Mouse (Mus musculus) lung, embryonic 15.5 days (tissue): ENCODE data around the gene Cd2ap. TPM values are rescaled to one million over a fixed set of nuclear protein-coding genes. Genes with fewer than 3 reads are reported as not detected.
A peak's percentile ranks its signal among the peaks of the same experiment; 100 is the strongest.
"Not testable (repeated sequence)": the region's sequence is repeated elsewhere in the genome, so short reads cannot be mapped to it uniquely, and the experiment has no call there.

Source experiments
- ATAC-seq: fragments of 200-750 bp; cut with Nextera tagmentation; 2 replicates; pipeline ENCODE4 v1.8.0; 2017; ENCODE audit warnings: moderate number of reproducible peaks, borderline replicate concordance; ENCODE audit not compliant: low FRiP score, low TSS enrichment; ENCODE audit errors: extremely low read depth
- H3K27ac ChIP-seq: fragments of 300-500 bp; sonication (generic); 2 replicates; pipeline ENCODE4 v1.5.1; 2015; ENCODE audit warnings: moderate library complexity, mild to moderate bottlenecking, inconsistent platforms
- H3K27me3 ChIP-seq: fragments of 300-500 bp; sonication (generic); 2 replicates; pipeline ENCODE4 v1.6.1; 2015; ENCODE audit warnings: inconsistent platforms
- H3K36me3 ChIP-seq: fragments of 300-500 bp; sonication (generic); 2 replicates; pipeline ENCODE4 v1.6.1; 2015; ENCODE audit warnings: inconsistent platforms
- H3K4me1 ChIP-seq: fragments of 300-500 bp; sonication (generic); 2 replicates; pipeline ENCODE4 v1.6.1; 2015; ENCODE audit warnings: inconsistent platforms
- H3K4me2 ChIP-seq: fragments of 300-500 bp; sonication (generic); 2 replicates; pipeline ENCODE4 v1.6.1; 2015; ENCODE audit warnings: inconsistent platforms, mild to moderate bottlenecking, moderate library complexity
- H3K4me3 ChIP-seq: fragments of 300-500 bp; sonication (generic); 2 replicates; pipeline ENCODE4 v1.5.1; 2015; ENCODE audit warnings: mild to moderate bottlenecking, inconsistent platforms
- H3K9ac ChIP-seq: fragments of 300-500 bp; sonication (generic); 2 replicates; pipeline ENCODE4 v1.6.1; 2015; ENCODE audit warnings: inconsistent platforms
- H3K9me3 ChIP-seq: fragments of 300-500 bp; sonication (generic); 2 replicates; pipeline ENCODE4 v1.6.1; 2016; ENCODE audit warnings: inconsistent platforms
- WGBS: fragments of 180-500 bp; shearing (Covaris S2); methylation state at CpG from one replicate; pipeline ENCODE4 v1.1.7; 2015; 5-methylcytosine and 5-hydroxymethylcytosine counted together
- polyA plus RNA-seq: library from polyadenylated mRNA; unstranded; fragments of >200 nt; fragmentation: Nextera tagmentation; extraction: Ambion mirVana; gene quantifications from 2 replicates; pipeline ENCODE4 v1.2.1, GENCODE M21; 2015

Gene Cd2ap
- 28.1 and 29.6 TPM in 2 replicates for polyA plus RNA-seq

GRCm38 (mm10) chr17:42876001-42876903, at the start of gene Cd2ap:
Gene Cd2ap (minus strand): TSS chr17:42876665.
- H3K4me1 ChIP-seq = peaks cover 11% of the 10 kb centered on the region
- ATAC-seq = peak; percentile 96
- under 1% methylated on average over 72 of the region's 94 CpGs for WGBS
- no peaks in the 10 kb centered on the region for H3K27me3 ChIP-seq
- H3K36me3 ChIP-seq = no peaks in the 10 kb centered on the region
- peak within 1 kb of the TSS; percentile 65 for H3K4me2 ChIP-seq
- H3K4me3 ChIP-seq = peak within 1 kb of the TSS; percentile 95
- H3K27ac ChIP-seq = peak within 1 kb of the TSS; percentile 95
- H3K9me3 ChIP-seq = no peaks in the 10 kb centered on the region
- H3K9ac ChIP-seq = peak within 1 kb of the TSS; percentile 98

GRCm38 (mm10) chr17:42924731-42925130, 48.3 kb upstream of the Cd2ap start:
- no peak for ATAC-seq
- Histone ChIP-seq H3K9ac (no peak overlapping the region), H3K4me1 (no peaks in the 10 kb centered on the region), H3K9me3 (no peaks in the 10 kb centered on the region), H3K27ac (no peak overlapping the region), H3K36me3 (no peaks in the 10 kb centered on the region), H3K4me3 (no peak overlapping the region), H3K27me3 (no peaks in the 10 kb centered on the region), H3K4me2 (no peak overlapping the region)
- 86% methylated on average over 5 of the region's 5 CpGs for WGBS

GRCm38 (mm10) chr17:42918810-42919209, 42.3 kb upstream of the Cd2ap start:
- 35% methylated on average over 9 of the region's 9 CpGs for WGBS
- Histone ChIP-seq H3K4me2 (no peak overlapping the region), H3K36me3 (no peaks in the 10 kb centered on the region), H3K4me1 (no peaks in the 10 kb centered on the region), H3K9me3 (no peaks in the 10 kb centered on the region), H3K4me3 (no peak overlapping the region), H3K27me3 (no peaks in the 10 kb centered on the region), H3K27ac (no peak overlapping the region), H3K9ac (no peak overlapping the region)
- ATAC-seq = no peak

GRCm38 (mm10) chr17:42914726-42915125, 38.3 kb upstream of the Cd2ap start:
- H3K27ac ChIP-seq = no peak overlapping the region
- no peak overlapping the region for H3K4me2 ChIP-seq
- no peak for ATAC-seq
- no peaks in the 10 kb centered on the region for H3K27me3 ChIP-seq
- no peak overlapping the region for H3K4me3 ChIP-seq
- no peaks in the 10 kb centered on the region for H3K9me3 ChIP-seq
- no peak overlapping the region for H3K9ac ChIP-seq
- 0 out of 2 replicates have a peak, but pooled peaks cover 5% of the 10 kb centered on the region for H3K4me1 ChIP-seq
- WGBS = 84% methylated on average over 7 of the region's 7 CpGs
- H3K36me3 ChIP-seq = no peaks in the 10 kb centered on the region

- Histone ChIP-seq H3K4me2 (no peak overlapping the region), H3K27me3 (no peaks in the 10 kb centered on the region), H3K4me3 (no peak overlapping the region), H3K27ac (peak overlapping the region; percentile 45; the same call in 1 of the 2 replicates), H3K36me3 (no peaks in the 10 kb centered on the region), H3K4me1 (0 out of 2 replicates have a peak, but pooled peaks cover 8% of the 10 kb centered on the region), H3K9ac (no peak overlapping the region), H3K9me3 (no peaks in the 10 kb centered on the region)
- WGBS = 52% methylated on average over 6 of the region's 6 CpGs
- ATAC-seq = no peak
Observed at GRCm38 (mm10) chr17:42912193-42912592, 35.7 kb upstream of the Cd2ap start.

- H3K4me3 ChIP-seq = no peak overlapping the region
- H3K27me3 ChIP-seq = no peaks in the 10 kb centered on the region
- H3K4me1 ChIP-seq = 0 out of 2 replicates have a peak, but pooled peaks cover 8% of the 10 kb centered on the region
- H3K36me3 ChIP-seq = no peaks in the 10 kb centered on the region
- ATAC-seq = no peak
- WGBS = 60% methylated on average over 3 of the region's 3 CpGs
- H3K9me3 ChIP-seq = no peaks in the 10 kb centered on the region
- no peak overlapping the region for H3K4me2 ChIP-seq
- no peak overlapping the region for H3K9ac ChIP-seq
- no peak overlapping the region for H3K27ac ChIP-seq
Observed at GRCm38 (mm10) chr17:42910476-42910875, 34.0 kb upstream of the Cd2ap start.

- Histone ChIP-seq H3K9ac (no peak overlapping the region), H3K4me3 (no peak overlapping the region), H3K27me3 (no peaks in the 10 kb centered on the region), H3K27ac (peak overlapping the region; percentile 74), H3K4me2 (0 out of 2 replicates have a peak overlapping the region, but pooled peaks have one; percentile 21), H3K36me3 (no peaks in the 10 kb centered on the region), H3K9me3 (no peaks in the 10 kb centered on the region), H3K4me1 (0 out of 2 replicates have a peak, but pooled peaks cover 8% of the 10 kb centered on the region)
- ATAC-seq = peak; percentile 40; the same call in 1 of the 2 replicates
- WGBS = 44% methylated on average over 9 of the region's 9 CpGs
Observed at GRCm38 (mm10) chr17:42909376-42909775, 32.9 kb upstream of the Cd2ap start.

GRCm38 (mm10) chr17:42908744-42909370, 32.4 kb upstream of the Cd2ap start:
- peak overlapping the region; percentile 21; the same call in 1 of the 2 replicates for H3K4me2 ChIP-seq
- no peak overlapping the region for H3K9ac ChIP-seq
- H3K9me3 ChIP-seq = no peaks in the 10 kb centered on the region
- H3K27me3 ChIP-seq = no peaks in the 10 kb centered on the region
- 52% methylated on average over 9 of the region's 9 CpGs for WGBS
- no peak overlapping the region for H3K4me3 ChIP-seq
- peak overlapping the region; percentile 74 for H3K27ac ChIP-seq
- H3K4me1 ChIP-seq = 0 out of 2 replicates have a peak, but pooled peaks cover 8% of the 10 kb centered on the region
- ATAC-seq = peak; percentile 88
- no peaks in the 10 kb centered on the region for H3K36me3 ChIP-seq

- Histone ChIP-seq H3K36me3 (no peaks in the 10 kb centered on the region), H3K27ac (no peak overlapping the region), H3K9ac (no peak overlapping the region), H3K4me1 (0 out of 2 replicates have a peak, but pooled peaks cover 8% of the 10 kb centered on the region), H3K27me3 (no peaks in the 10 kb centered on the region), H3K4me2 (no peak overlapping the region), H3K9me3 (no peaks in the 10 kb centered on the region), H3K4me3 (no peak overlapping the region)
- WGBS = 78% methylated on average over 3 of the region's 3 CpGs
- ATAC-seq = no peak
Observed at GRCm38 (mm10) chr17:42908136-42908535, 31.7 kb upstream of the Cd2ap start.

GRCm38 (mm10) chr17:42906456-42906855, 30.0 kb upstream of the Cd2ap start:
- H3K36me3 ChIP-seq, H3K4me2 ChIP-seq, H3K4me3 ChIP-seq, H3K9ac ChIP-seq, H3K9me3 ChIP-seq, H3K4me1 ChIP-seq, H3K27ac ChIP-seq, ATAC-seq, H3K27me3 ChIP-seq: not testable (repeated sequence)
- WGBS = 97% methylated on average over 1 of the region's 1 CpGs

GRCm38 (mm10) chr17:42905919-42906318, 29.5 kb upstream of the Cd2ap start:
- no peaks in the 10 kb centered on the region for H3K27me3 ChIP-seq
- H3K4me3 ChIP-seq = no peak overlapping the region
- H3K9me3 ChIP-seq = no peaks in the 10 kb centered on the region
- no peak overlapping the region for H3K9ac ChIP-seq
- WGBS = 82% methylated on average over 6 of the region's 6 CpGs
- H3K36me3 ChIP-seq = no peaks in the 10 kb centered on the region
- no peak for ATAC-seq
- 0 out of 2 replicates have a peak, but pooled peaks cover 8% of the 10 kb centered on the region for H3K4me1 ChIP-seq
- no peak overlapping the region for H3K4me2 ChIP-seq
- no peak overlapping the region for H3K27ac ChIP-seq

GRCm38 (mm10) chr17:42900795-42901194, 24.3 kb upstream of the Cd2ap start:
- no peak overlapping the region for H3K4me3 ChIP-seq
- no peaks in the 10 kb centered on the region for H3K9me3 ChIP-seq
- no peak overlapping the region for H3K27ac ChIP-seq
- no peaks in the 10 kb centered on the region for H3K4me1 ChIP-seq
- no peak overlapping the region for H3K4me2 ChIP-seq
- no peaks in the 10 kb centered on the region for H3K36me3 ChIP-seq
- no peaks in the 10 kb centered on the region for H3K27me3 ChIP-seq
- no peak for ATAC-seq
- no peak overlapping the region for H3K9ac ChIP-seq
- WGBS = 51% methylated on average over 2 of the region's 2 CpGs
